Mouse (Mus musculus) kidney, adult 9 months (tissue): ENCODE results near the gene Abcc12.

Experiments used
- DNase-seq: peaks from one replicate; pipeline ENCODE4 v3.0.0; 2022

Abcc12 gene

DNA sequence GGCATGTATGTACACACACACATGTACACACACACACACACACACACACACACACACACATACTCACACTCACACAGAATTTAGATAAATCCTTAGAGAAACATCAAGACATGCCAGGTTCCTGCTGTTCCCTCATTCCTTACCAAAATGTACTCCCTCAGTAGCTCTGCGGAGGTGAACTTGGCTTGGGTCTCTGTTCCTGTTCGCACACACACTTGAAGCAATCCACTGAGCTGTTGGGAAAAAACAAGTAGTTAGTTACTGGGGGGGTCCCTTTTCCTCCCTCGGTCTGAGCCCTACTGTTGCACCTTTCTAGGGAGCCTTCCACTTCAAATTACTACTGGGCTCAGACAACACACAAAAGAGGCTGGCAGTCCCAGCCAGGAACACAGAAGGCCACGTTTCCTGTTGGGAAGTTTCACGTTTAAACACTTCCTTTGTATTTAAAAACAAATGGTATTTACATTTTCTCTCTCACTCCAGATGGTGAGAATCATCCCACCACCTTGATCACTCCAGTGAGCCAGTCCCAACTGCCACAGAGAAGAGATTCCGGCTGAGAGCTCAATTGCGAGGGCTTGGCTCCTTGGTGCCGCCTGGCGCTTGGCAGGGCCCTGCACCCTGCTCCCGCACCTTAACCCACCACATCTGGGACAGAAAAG lies 68.2 kb downstream of the Abcc12 start:
- DNase-seq, result no peak

DNA sequence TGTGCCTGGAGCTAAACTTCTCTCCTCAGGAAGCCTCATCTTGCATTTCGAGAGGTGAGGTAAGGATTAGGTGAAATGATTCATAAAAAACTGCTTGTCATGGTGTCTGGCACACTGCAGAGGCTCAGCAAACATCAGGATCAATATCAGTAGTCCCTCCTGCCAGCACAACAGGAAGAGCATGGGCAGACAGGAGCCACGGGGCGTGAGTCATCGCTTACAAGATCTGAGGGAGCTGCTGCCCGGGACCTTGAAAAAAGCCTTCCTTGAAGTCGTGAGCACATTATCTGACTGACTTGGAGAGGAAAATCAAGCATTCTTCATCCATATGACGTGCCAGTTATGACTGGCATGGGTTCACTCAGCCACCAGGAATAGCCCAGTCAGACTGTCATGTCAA lies 79.1 kb downstream of the Abcc12 start:
- DNase-seq, result no peak

DNA sequence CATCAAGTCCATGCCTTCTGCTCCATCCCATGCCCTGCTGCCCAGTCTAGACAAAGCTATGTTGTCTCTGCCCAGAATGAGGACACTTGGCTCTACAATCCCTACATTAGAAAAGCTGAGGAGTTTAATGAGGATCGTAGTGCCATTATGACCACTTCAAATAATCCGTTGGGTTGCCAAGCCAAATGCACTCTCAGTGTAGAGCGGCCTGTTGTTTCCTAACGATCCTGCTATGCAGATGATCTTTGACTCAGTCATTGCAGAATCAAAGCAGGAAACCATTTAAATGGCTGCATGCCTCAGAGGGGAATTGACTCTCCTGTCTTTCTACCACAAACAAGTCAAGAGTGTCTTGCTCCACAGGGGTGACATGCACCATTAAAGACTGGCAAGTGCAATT lies 85.4 kb downstream of the Abcc12 start:
- no peak for DNase-seq

DNA sequence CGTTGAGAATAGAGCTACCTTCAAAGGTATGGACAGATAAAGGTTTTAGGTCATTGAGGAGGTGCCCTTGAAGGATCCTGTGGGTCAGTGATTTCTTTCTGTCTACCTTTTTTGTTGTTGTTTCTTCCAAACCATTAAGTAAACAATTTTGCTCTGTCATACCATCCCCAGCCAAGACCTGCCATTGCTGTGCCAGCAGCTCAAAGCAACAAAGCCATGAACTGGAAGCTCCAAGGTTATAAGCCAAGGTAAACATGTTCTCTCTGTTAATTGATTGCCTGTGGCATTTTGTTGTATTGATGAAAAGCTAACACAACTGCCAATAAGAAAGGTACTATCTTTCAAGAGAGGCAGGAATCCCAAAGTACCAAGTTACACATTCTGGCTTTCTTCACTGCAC lies 86.6 kb downstream of the Abcc12 start:
- DNase-seq, result no peak

DNA sequence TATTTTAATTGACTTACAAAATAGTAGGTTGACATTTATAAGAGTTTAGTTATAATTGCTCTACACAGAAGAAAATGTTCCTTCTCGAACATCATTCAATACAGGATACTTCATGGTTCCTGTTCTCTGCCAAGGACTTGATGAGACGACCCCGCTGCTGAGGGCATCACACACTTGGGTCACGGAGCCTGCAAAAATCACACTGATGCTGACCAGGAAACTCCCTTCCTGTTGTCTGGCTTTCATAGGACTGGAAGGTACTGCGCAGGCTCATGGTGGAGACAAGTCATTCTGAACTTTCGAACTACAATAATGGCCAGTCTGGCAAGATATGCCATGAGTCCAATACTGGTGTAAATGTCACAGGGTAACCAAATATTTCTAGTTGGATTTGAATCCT lies 95.1 kb downstream of the Abcc12 start:
- DNase-seq, result peak; percentile 6

DNA sequence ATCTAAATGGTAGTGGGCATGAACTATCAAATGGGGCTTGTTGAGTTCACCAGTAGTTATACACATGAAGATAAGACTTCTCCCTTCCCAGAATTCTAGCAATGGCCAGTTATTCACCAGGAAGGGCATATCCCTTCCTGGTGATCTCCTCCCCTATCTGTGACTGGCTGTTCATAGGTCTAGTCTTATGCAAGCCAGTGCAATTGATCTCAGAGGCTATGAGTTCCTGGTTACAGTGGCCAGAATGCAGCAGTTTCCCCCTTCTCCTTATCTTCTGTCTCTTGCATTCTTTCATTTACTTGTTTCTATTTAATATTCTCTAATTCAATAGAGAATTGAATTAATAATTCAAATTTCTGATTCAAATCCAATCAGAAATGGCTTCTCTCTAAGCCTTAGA lies 96.2 kb downstream of the Abcc12 start:
- no peak for DNase-seq

DNA sequence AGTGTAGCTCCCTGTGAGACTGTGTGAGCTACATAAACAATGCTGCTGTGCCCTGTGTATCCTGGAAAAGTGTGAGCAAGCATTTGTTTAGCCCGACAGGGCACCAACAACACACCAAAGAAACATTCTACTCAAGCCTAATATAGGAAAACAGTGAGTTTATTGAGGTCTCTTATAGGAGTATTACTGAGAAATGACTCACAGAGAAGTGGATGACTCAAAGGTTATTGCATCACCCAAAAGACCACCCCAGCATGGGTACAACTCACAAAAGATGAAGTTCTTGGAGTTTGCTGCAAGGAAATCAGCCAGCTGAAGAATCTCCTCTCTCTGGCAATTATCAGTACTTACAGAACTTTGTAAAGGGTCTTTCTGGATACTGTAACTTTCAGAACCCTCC lies 98.4 kb downstream of the Abcc12 start:
- DNase-seq, result no peak

DNA sequence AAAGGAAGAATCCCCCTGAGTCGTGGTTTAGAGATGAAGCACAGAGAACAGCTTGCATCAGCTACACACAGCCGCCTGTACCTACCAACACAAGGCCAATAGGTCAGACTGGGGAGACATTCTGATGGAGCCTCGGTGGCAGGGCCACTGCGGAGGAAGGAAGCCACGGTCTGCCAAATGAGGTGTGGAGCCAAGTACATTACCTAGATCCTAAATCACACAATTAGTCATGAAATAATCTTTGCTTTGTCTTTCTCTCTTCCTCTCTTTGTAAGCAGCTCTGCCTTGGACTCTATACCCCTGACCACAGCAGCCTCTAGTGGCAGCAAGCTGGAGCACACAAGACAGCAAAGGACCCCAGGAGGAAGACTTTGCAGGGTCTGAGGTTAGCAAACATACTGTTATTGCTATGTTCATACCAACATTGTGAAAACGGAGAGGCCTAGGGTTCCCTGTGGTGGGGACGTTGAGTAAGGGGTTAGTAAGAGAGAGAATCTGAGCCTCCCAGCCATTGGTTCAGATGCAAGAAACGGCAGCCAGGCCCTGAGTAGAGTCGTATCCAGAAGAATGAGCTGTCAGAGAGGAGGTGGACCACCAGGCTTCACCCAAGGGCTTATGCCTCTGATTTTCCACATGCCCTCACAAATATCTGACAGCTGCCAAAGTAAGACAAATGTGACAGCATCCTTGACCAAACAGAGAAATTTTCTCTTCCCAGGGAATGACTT lies 104.6 kb downstream of the Abcc12 start:
- no peak for DNase-seq

DNA sequence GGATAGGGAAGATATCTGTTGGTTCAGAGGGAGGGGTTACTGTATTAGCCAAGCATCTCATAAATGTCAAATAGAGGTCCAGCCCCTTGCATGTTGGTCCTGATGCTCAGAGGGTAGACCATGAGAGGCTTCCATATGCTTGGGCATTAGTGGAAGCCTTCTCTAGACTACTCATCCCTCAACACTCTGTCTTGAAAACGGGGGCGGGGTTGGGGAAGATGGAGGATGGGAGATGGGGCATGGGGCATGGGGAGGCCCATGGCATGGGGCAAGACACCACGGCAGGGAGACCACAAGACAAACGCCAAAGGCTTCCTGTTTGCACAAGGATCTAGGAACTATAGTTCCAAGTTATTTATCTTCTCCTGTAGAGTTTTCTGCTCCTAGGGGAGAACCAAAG lies 106.0 kb downstream of the Abcc12 start:
- no peak for DNase-seq

DNA sequence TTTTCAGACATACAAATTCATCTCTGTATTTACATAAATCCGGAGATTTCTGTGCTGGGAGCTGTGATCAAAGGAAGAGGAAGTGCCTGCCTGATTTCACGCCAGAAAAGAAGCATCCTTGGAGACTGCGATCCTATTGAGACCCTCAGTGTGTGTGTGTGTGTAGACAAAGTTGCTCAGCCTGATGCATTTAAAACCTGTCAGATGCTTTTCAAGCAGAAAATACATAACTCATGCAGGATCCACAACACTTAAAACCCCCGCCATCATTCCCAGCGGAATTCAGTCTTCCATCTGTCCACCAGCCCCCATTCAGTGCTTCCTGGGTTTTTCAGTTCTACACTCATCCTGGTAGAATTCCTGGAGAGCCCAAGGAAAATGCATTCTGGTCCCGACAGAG lies 107.4 kb downstream of the Abcc12 start:
- no peak for DNase-seq

DNA sequence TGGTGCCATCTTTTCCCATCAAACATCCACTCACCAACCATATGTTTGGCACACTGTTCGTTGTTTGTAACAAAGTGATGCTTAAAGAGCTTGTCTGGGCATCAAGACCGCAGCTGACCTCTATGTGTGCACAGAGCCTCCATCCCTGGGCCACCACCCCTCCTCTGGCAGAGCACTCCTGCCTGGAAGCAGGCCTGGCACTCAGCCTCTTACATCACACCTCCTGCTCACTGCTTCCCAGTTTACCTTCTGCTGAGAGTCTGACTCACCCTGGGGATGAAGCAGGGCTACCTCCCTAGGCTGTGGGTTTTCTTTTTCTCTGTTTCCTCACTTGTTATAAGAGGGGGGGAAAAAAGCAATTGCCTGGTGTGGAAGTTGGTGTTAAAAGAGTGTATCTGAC lies 109.8 kb downstream of the Abcc12 start:
- DNase-seq, result no peak

DNA sequence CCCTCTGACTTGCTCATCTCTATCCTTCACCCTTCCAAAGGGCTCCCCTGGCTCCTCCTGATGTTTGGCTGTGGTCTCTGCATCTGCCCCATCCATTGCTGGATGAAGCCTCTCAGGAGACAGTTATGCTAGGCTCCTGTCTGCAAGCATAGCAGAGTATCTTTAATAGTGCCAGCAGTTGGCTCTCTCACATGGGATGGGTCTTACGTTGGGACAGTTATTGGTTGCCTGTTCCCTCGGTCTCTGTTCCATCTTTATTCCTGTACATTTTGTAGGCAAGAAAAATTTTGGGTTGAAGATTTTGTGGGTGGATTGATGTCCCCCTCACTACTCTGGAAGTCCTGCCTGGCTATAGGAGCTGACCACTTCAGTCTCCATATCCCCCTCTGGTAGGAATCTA lies 117.3 kb downstream of the Abcc12 start:
- no peak for DNase-seq

DNA sequence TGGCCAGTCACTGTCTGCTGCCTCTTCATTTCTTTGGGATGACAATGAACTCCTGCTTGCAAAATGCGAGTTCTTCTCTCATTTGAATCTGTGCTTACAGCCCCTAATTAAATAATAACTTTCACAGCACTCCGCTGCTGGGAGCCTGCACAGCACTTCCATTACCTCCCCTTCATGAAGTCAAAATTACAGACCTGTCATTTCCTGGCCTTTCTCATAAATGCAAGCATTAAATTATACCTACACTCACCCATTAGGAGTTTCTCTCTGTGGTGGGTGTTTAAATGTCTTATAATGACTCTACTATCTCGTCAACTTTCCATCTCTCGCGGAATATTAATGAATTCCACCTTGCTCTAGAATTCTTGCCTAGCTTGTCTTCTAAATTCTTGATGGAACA lies 120.1 kb downstream of the Abcc12 start:
- DNase-seq, result no peak

DNA sequence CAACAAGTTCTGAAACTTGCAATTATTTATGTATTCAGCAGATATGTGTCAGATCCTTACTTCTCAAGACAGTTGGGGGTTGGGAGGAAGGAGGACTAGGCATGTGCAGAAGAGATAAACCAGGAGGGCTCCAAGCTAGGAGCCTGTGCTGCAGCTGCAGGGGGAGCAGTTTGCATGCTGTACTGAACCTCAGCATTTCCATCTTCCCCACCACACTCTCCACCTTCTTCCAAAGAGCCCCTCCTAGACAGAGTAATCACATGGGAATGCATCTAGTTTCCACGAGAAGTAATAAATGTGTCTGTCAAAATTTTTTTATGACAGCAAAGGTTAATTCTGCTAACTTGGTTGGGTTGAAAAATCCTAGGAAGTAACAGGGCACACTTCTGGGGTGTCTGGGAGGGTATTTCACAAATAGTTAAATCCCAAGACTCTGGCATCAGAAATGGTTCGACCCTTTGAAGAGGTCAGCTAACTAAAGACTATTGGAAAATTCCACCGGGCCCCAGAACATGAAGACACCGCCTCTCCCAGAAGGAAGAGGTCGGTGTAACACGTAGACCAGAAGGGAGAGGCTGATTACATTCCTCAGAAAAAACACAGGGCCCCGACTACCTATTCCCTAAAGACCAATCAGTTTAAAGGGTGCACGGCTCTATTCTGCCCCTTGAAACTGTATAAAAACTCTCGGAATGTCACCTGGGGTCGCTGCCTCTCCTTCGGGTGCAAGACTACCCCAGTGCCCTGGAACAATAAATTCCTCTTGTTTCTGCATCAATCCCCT lies 126.6 kb downstream of the Abcc12 start:
- DNase-seq, result no peak

DNA sequence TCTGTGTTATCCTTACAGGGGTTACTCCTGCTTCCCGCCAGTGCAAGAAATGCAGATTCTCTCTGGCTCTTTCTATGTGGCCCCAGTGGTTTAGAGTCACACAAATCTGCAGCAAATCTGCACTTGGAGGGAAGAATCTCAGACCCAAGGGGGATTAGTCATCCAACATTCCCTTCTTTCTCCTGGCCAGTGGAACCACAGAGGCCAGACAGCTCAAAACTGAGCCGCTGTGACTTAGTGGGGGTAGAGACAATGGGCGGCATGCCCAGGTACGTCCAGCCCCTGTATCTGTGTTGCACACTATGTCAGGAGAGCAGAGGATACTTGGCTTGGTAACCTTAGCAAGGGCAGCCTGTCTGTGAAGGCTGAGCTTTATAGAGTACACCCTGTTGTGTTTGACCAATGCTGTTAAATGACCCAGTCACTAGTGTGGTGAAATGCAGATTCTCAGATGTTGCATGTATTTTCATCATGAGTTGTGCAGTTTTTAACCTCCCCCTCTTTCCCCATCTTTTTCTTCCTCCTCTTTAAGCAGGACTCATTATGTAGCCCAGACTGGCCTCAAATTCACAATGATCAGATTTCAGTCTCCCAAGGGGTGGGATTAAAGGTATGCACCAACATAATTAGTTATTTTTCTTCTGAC lies 130.5 kb downstream of the Abcc12 start:
- no peak for DNase-seq

DNA sequence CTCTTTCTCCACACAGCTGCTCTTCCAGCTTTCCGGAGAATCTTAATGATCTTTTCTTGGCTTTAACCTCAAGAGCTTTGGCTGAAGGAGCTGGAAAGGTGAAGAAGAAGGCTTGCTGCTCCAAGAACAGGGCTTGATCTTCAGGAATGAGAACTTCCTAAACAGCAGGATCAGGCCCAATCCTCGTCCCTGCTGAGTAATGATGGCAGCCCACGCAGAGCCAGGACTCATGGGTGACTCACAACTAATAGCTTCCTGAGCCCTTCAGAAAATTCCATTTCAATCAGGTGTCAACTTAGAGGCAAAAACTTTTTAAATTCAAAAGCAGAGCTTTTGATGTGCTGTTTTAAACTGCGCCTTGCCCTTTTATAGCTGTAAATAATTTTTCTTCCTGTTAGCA lies 135.0 kb downstream of the Abcc12 start:
- DNase-seq, result no peak

DNA sequence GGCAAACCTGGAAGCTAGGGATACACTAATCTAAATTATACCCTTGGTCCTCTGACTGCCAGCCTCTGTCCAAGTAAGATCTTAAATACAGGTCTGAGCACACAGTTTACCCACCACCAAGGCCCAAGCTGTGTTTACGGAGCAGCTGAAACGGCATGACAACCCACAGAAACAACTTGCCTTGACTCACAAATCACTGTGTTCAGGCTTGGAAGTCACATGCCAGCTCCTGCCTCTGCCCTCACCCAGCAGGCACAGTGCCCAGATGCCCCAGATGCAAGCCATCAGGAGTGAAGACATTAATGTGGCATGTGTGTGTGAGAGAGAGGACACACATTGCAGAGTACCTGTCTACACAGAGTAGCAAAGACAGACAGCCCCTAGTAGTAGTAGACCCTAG lies 136.7 kb downstream of the Abcc12 start:
- no peak for DNase-seq

DNA sequence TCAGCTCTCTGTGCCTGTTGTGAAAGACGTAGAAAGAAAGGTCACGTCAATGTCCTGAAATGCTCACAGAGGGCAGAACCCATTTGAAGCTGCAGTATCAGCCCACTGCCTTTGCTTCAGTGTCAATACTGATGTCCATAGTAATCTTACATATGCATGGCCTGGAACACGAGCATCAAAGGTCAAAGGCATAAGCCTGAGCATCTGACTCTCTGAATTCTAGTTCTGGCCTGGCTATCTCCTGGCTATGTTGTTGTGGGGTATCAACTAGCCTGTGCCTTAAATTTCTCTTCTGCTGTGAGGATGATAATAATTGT lies 141.5 kb downstream of the Abcc12 start:
- no peak for DNase-seq

DNA sequence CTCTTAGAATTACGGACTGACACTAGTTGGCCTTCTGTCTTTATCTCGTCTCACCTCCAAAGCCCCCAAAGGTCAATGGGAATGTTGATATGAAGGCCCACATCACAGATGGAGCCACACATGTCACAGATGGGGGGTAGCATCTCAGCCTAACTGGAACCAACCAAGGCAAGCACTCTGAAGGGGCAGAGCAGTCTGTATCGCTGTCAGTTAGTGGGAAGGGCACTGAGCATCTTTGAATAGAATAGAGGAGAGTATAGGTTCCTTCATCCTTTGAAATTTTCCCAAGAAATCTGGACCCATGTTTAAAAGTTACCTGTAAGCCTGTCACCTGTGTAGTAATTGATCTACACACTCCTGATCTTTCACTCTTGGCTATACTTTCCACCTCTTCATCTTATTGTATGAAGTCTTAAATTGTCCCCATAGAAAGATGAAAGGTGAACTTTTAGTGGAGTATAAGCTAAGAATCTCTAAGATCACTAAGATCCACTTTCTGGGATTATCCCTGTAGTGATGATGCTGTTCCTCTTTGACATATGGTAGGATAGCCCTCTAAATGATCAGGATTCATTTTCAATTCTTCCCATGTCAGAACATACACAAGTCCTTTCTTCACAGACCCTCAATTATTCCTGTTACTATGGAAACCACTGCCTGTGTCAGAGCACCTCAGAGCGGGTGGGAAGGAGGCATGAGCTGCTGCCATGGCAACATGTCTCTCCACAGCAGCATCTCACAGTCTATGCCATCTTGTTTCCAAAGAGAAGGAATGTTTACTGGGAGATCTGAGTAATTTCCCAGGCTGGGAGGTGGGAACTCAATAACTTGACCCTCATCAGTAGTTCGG lies 142.1 kb downstream of the Abcc12 start:
- DNase-seq, result no peak

DNA sequence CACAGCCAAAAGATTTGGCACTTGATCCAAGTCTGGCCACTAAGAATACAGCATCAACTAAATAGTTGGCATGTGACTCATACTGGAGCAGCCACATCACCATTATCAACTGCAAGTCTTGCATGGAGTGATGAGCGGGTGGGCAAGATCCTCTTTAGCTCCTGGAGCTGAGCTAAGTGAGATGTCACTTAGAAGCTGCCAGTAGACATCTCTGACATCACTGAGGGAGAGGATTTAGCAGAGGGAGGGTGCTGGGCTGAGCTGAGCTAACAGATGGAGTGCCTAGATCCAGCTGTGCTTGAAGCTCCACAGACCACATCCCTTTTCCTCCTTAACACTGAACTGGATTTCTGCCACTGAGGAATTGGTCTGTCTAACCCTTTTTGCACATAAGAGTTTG lies 143.1 kb downstream of the Abcc12 start:
- DNase-seq, result no peak
